Mouse (Mus musculus) heart, embryonic 13.5 days (tissue): Measurements from ENCODE around the gene Arid5b. TPM values are rescaled to one million over a fixed set of nuclear protein-coding genes. Genes with fewer than 3 reads are reported as not detected.

Source experiments
- ATAC-seq: fragments of 200-750 bp; cut with Nextera tagmentation; 2 replicates; pipeline ENCODE4 v1.8.0; 2017; ENCODE audit warnings: moderate TSS enrichment; ENCODE audit not compliant: insufficient number of reproducible peaks, low FRiP score, low TSS enrichment; ENCODE audit errors: extremely low read depth
- H3K27ac ChIP-seq: fragments of 300-500 bp; sonication (generic); replicated peaks from 2 replicates; pipeline ENCODE4 v1.5.1; 2015; ENCODE audit warnings: moderate library complexity, mild to moderate bottlenecking, inconsistent platforms
- H3K27me3 ChIP-seq: fragments of 300-500 bp; sonication (generic); replicated peaks from 2 replicates; pipeline ENCODE4 v1.6.1; 2015; ENCODE audit warnings: mild to moderate bottlenecking, inconsistent platforms
- H3K36me3 ChIP-seq: fragments of 300-500 bp; sonication (generic); 2 replicates; pipeline ENCODE4 v1.6.1; 2015; ENCODE audit warnings: mild to moderate bottlenecking, inconsistent platforms
- H3K4me1 ChIP-seq: fragments of 300-500 bp; sonication (generic); 2 replicates; pipeline ENCODE4 v1.6.1; 2015; ENCODE audit warnings: inconsistent platforms
- H3K4me2 ChIP-seq: fragments of 300-500 bp; sonication (generic); 2 replicates; pipeline ENCODE4 v1.6.1; 2015; ENCODE audit warnings: inconsistent platforms, mild to moderate bottlenecking, moderate library complexity
- H3K4me3 ChIP-seq: fragments of 300-500 bp; sonication (generic); 2 replicates; pipeline ENCODE4 v1.5.1; 2015; ENCODE audit warnings: moderate library complexity, mild to moderate bottlenecking, inconsistent platforms
- H3K9ac ChIP-seq: fragments of 300-500 bp; sonication (generic); 2 replicates; pipeline ENCODE4 v1.6.1; 2015; ENCODE audit warnings: inconsistent platforms, mild to moderate bottlenecking, moderate library complexity
- H3K9me3 ChIP-seq: fragments of 300-500 bp; sonication (generic); 2 replicates; pipeline ENCODE4 v1.6.1; 2016; ENCODE audit warnings: inconsistent platforms
- WGBS: fragments of 180-500 bp; shearing (Covaris S2); methylation state at CpG from one replicate; pipeline ENCODE4 v1.1.7; 2015; ENCODE audit warnings: mixed read lengths; 5-methylcytosine and 5-hydroxymethylcytosine counted together
- polyA plus RNA-seq: library from polyadenylated mRNA; unstranded; fragments of >200 nt; fragmentation: Nextera tagmentation; extraction: Ambion mirVana; gene quantifications from 2 replicates; pipeline ENCODE4 v1.2.1, GENCODE M21; 2015

Gene Arid5b
- polyA plus RNA-seq, 1 experiment from 2014 or later = 17.9 TPM

GRCm38 (mm10) chr10:68079910-68080670 is 198.4 kb downstream of the Arid5b start:
- no peaks in the 10 kb centered on the region for H3K36me3 ChIP-seq
- WGBS = 64% methylated on average over 10 of the region's 10 CpGs
- peaks cover 6% of the 10 kb centered on the region; the same call in 1 of the 2 replicates for H3K9me3 ChIP-seq
- no peak overlapping the region for H3K9ac ChIP-seq
- H3K4me2 ChIP-seq = no peak overlapping the region
- no peaks in the 10 kb centered on the region for H3K27me3 ChIP-seq
- no peak for ATAC-seq
- no peak overlapping the region for H3K4me3 ChIP-seq
- H3K4me1 ChIP-seq = peaks cover 17% of the 10 kb centered on the region
- H3K27ac ChIP-seq = no peak overlapping the region

DNA sequence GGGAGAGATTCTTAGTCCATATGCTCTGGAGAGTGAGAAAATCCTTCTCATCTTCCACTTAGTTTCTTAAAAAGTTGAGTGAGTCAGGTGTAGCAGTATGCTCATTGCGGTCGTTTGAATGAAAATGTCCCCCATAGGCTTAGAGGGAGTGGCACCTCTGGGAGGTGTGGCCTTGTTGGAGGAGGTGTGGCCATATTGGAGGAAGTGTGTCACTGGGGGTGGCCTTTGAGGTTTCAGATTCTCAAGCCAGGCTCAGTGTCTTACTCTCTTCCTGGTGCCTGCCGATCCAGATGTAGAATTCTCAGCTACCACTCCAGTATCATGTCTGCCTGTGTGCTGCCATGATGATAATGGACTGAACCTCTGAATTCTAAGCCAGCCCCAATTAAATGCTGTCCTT is 199.8 kb downstream of the Arid5b start:
- Histone ChIP-seq H3K4me3 (no peak overlapping the region), H3K9me3 (peaks cover 6% of the 10 kb centered on the region; the same call in 1 of the 2 replicates), H3K9ac (no peak overlapping the region), H3K4me2 (no peak overlapping the region), H3K36me3 (no peaks in the 10 kb centered on the region), H3K27ac (no peak overlapping the region), H3K4me1 (peaks cover 17% of the 10 kb centered on the region), H3K27me3 (no peaks in the 10 kb centered on the region)
- ATAC-seq = no peak
- WGBS = 84% methylated on average over 3 of the region's 3 CpGs

DNA sequence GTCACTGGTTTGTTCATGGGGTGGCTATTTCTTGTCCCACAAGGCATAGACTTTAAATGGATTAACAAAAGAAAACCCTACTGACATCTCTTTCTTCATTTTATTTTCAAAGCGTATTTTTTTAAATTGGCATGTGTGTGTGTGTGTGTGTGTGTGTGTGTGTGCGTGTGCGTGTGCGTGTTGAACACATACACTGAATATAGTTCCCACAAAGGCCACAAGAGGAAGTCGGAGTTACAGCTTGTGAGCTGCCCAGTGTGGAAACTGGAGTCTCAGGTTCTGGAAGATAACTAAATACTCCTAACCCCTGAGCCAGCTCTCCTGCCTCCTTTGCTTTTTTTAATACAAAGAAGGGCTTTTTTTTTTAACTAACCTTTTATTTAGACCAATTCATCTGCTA is 203.4 kb downstream of the Arid5b start:
- peaks cover 6% of the 10 kb centered on the region; the same call in 1 of the 2 replicates for H3K9me3 ChIP-seq
- 85% methylated on average over 5 of the region's 5 CpGs for WGBS
- no peak overlapping the region for H3K4me2 ChIP-seq
- H3K27me3 ChIP-seq = no peaks in the 10 kb centered on the region
- no peak for ATAC-seq
- peaks cover 5% of the 10 kb centered on the region for H3K4me1 ChIP-seq
- H3K36me3 ChIP-seq = no peaks in the 10 kb centered on the region
- H3K27ac ChIP-seq = no peak overlapping the region
- no peak overlapping the region for H3K4me3 ChIP-seq
- H3K9ac ChIP-seq = no peak overlapping the region

- Histone ChIP-seq H3K9me3 (peaks cover 6% of the 10 kb centered on the region; the same call in 1 of the 2 replicates), H3K4me3 (no peak overlapping the region), H3K27ac (no peak overlapping the region), H3K9ac (no peak overlapping the region), H3K36me3 (no peaks in the 10 kb centered on the region), H3K4me2 (no peak overlapping the region), H3K4me1 (no peaks in the 10 kb centered on the region), H3K27me3 (no peaks in the 10 kb centered on the region)
- no peak for ATAC-seq
- 82% methylated on average over 12 of the region's 12 CpGs for WGBS
Observed at GRCm38 (mm10) chr10:68074291-68074690, 204.2 kb downstream of the Arid5b start.

DNA sequence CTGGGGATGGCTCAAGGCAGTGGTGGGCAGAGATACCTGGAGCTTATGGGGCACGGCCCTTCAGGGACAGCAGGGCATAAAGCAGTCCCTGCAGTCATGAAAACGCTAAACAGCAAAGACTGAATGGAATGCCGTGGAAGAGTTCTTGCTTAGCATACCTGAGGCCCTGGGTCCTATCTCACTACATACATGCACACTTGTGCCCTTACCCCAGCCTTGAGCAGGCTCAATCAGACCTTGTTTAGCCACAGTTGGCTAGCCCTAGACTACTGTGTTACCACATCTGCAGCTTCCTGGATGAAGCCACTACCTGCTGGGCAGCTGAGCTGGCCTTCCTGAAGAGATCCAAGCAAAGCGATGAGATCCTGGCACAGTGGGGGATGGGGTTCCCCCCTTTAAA is 205.9 kb downstream of the Arid5b start:
- Histone ChIP-seq H3K9ac (no peak overlapping the region), H3K4me2 (no peak overlapping the region), H3K9me3 (no peaks in the 10 kb centered on the region), H3K4me3 (no peak overlapping the region), H3K4me1 (no peaks in the 10 kb centered on the region), H3K27ac (no peak overlapping the region), H3K27me3 (no peaks in the 10 kb centered on the region), H3K36me3 (no peaks in the 10 kb centered on the region)
- ATAC-seq = no peak
- 78% methylated on average over 4 of the region's 4 CpGs for WGBS

- WGBS = 80% methylated on average over 7 of the region's 7 CpGs
- H3K4me3 ChIP-seq = no peak overlapping the region
- H3K27ac ChIP-seq = no peak overlapping the region
- H3K27me3 ChIP-seq = no peaks in the 10 kb centered on the region
- no peaks in the 10 kb centered on the region for H3K9me3 ChIP-seq
- H3K36me3 ChIP-seq = no peaks in the 10 kb centered on the region
- no peaks in the 10 kb centered on the region for H3K4me1 ChIP-seq
- no peak overlapping the region for H3K9ac ChIP-seq
- no peak overlapping the region for H3K4me2 ChIP-seq
- no peak for ATAC-seq
Observed at GRCm38 (mm10) chr10:68071041-68071440, 207.5 kb downstream of the Arid5b start.

DNA sequence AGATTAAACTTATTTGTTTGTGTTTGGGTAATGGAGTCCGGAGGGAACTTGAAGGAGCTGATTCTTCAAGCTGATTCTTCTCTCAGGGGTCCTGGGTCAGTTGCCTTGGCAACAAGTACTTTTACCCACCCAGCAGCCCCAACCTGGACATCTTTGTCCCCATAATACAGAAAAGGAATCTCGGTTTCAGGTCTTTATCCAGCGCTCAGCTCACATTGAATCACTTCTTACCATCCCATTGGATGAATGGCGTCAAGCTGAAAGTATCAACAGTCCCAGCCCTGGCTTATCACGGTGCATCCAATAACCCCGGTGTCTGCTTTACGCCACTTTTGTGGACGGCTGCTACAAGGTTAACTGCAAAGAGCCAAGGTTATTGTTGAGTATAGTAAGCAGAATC is 210.1 kb downstream of the Arid5b start:
- Histone ChIP-seq H3K36me3 (no peaks in the 10 kb centered on the region), H3K4me2 (no peak overlapping the region), H3K4me3 (no peak overlapping the region), H3K4me1 (peaks cover 4% of the 10 kb centered on the region), H3K27ac (no peak overlapping the region), H3K27me3 (no peaks in the 10 kb centered on the region), H3K9me3 (no peaks in the 10 kb centered on the region), H3K9ac (no peak overlapping the region)
- no peak for ATAC-seq
- 50% methylated on average over 8 of the region's 8 CpGs for WGBS

- no peak for ATAC-seq
- no peaks in the 10 kb centered on the region for H3K9me3 ChIP-seq
- no peaks in the 10 kb centered on the region for H3K36me3 ChIP-seq
- no peak overlapping the region for H3K27ac ChIP-seq
- no peak overlapping the region for H3K4me3 ChIP-seq
- no peaks in the 10 kb centered on the region for H3K27me3 ChIP-seq
- H3K9ac ChIP-seq = no peak overlapping the region
- H3K4me1 ChIP-seq = peaks cover 4% of the 10 kb centered on the region
- 72% methylated on average over 5 of the region's 5 CpGs for WGBS
- no peak overlapping the region for H3K4me2 ChIP-seq
Observed at GRCm38 (mm10) chr10:68067961-68068360, 210.6 kb downstream of the Arid5b start.

GRCm38 (mm10) chr10:68066173-68066572 is 212.4 kb downstream of the Arid5b start:
- Histone ChIP-seq H3K9ac (no peak overlapping the region), H3K9me3 (no peaks in the 10 kb centered on the region), H3K4me3 (no peak overlapping the region), H3K36me3 (no peaks in the 10 kb centered on the region), H3K27ac (no peak overlapping the region), H3K4me1 (peaks cover 4% of the 10 kb centered on the region), H3K4me2 (no peak overlapping the region), H3K27me3 (no peaks in the 10 kb centered on the region)
- 73% methylated on average over 5 of the region's 5 CpGs for WGBS
- no peak for ATAC-seq

DNA sequence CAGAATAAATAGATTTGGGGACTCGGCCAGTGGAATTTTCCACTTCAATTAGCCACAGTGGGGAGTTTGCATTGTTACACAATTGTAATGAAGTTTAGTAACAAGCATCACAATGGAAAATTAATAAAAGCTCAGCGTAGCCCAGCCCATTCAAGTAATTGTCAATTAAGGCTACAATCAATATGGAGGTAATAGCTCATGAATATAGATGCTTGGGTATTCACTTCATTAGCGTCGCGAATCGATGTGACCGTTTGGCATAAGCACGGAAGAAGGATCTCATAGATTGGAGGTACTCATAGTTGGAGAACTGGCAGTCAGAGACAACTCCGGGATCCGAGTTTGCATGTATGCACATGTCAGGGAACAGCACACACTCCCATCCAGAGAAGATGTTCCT is 214.0 kb downstream of the Arid5b start:
- no peaks in the 10 kb centered on the region for H3K9me3 ChIP-seq
- no peak for ATAC-seq
- H3K4me2 ChIP-seq = no peak overlapping the region
- no peaks in the 10 kb centered on the region for H3K27me3 ChIP-seq
- no peaks in the 10 kb centered on the region for H3K36me3 ChIP-seq
- WGBS = 85% methylated on average over 10 of the region's 10 CpGs
- no peak overlapping the region for H3K27ac ChIP-seq
- no peak overlapping the region for H3K4me3 ChIP-seq
- peaks cover 4% of the 10 kb centered on the region for H3K4me1 ChIP-seq
- no peak overlapping the region for H3K9ac ChIP-seq

DNA sequence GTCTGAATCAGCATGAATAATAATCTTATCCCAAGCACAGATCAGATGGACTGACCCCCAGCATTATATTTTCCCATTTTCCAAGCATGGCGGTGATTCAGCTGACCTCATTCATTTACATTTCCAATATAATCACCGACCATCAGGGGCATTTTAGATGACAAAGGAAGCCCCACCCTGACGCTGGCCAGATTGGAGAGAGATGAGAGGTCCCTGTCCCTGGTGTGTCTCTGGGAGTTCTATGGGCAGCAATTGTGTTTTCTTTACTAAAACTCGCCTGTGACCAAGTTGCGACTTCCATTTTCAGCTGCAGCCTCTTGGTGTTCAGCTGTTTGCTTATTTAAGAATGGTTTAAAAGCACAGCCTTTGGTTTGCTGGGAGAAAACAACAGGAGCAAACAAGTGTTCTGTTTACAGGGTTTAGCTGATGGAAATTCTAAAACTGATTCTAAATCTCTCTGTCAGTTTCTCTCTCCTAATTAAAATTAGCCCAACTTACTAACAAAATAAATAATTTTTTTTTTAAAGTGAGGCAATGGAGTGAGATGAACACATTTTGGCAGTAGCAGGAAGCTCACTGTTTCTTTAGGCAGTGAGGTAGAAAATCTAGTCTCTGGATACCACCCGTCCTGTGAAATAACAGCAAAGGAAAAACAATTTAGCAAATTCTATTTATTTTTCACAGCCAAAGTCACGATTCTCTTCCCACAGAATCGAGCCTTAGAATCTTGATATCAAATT is 214.6 kb downstream of the Arid5b start:
- 58% methylated on average over 8 of the region's 8 CpGs for WGBS
- Histone ChIP-seq H3K9me3 (no peaks in the 10 kb centered on the region), H3K27me3 (no peaks in the 10 kb centered on the region), H3K9ac (no peak overlapping the region), H3K4me3 (no peak overlapping the region), H3K4me2 (no peak overlapping the region), H3K4me1 (peaks cover 4% of the 10 kb centered on the region), H3K36me3 (no peaks in the 10 kb centered on the region), H3K27ac (no peak overlapping the region)
- ATAC-seq = no peak

GRCm38 (mm10) chr10:68061249-68061615 is 217.3 kb downstream of the Arid5b start:
- 71% methylated on average over 8 of the region's 8 CpGs for WGBS
- Histone ChIP-seq H3K4me1 (peaks cover 4% of the 10 kb centered on the region), H3K36me3 (no peaks in the 10 kb centered on the region), H3K9me3 (0 out of 2 replicates have a peak, but pooled peaks cover 4% of the 10 kb centered on the region), H3K9ac (no peak overlapping the region), H3K4me3 (no peak overlapping the region), H3K4me2 (no peak overlapping the region), H3K27me3 (no peaks in the 10 kb centered on the region), H3K27ac (no peak overlapping the region)
- no peak for ATAC-seq
